Mouse (Mus musculus): ENCODE results near the gene Kit. TPM values are rescaled to one million over a fixed set of nuclear protein-coding genes. Genes with fewer than 3 reads are reported as not detected.

Kit gene
- polyA plus RNA-seq, 2 experiments, result 11.0 to 13.4 TPM

DNA sequence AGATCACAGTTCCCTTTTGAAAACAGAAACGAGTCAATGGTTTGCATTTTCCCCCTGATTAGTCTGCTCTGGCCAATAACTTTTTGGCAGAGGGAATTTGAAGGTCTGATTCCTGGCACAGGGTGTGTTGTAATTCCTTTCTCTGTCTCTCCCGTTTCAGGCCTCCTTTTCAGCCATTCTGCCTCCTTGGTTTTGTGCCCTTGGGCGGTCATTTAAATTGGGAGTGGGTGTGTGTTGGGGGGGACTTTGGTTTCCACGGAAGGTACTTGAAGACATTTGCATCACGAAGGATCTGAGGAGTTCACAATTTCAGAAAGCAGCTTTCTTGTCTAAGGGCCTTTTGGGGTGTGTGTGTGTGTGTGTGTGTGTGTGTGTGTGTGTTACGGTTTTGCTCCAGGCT, 2.0 kb downstream of the Kit start:
- ATAC-seq (ENCODE audit: insufficient read depth) (no peak), DNase-seq (ENCODE audit: low read depth in 3 of 3, low spot score in 3 of 3) (no peak)
- H3K4me1 ChIP-seq (replicated peaks; ENCODE audit: control insufficient read depth in 2 of 2, insufficient read depth in 2 of 2, low read length in 1 of 2), result peaks cover 11 to 32% of the 10 kb centered on the region in 2 experiments
- H3K36me3 ChIP-seq (replicated peaks; ENCODE audit: control insufficient read depth, insufficient read depth, low read depth), result no peaks in the 10 kb centered on the region
- WGBS (ENCODE audit: insufficient replicate concordance), result 6% methylated on average over 6 of the region's 6 CpGs
- no peak for TF ChIP-seq CTCF (IDR thresholded peaks at IDR 0.05; ENCODE audit: low read depth)
- no peak for TF ChIP-seq EP300 (IDR thresholded peaks at IDR 0.05; ENCODE audit: low read depth)
- peaks cover 3% of the 10 kb centered on the region; the same call in 1 of the 2 replicates for H3K27me3 ChIP-seq (ENCODE audit: control insufficient read depth, insufficient read depth, low read length)
- H3K27ac ChIP-seq, result no peak overlapping the region
- no peaks in the 10 kb centered on the region for H3K9me3 ChIP-seq (ENCODE audit: control insufficient read depth, low read length)
- H3K4me3 ChIP-seq (ENCODE audit: insufficient read depth in 1 of 2, low read depth in 2 of 2, low read length in 2 of 2), result peak overlapping the region; percentile 59 to 68
- 0 out of 2 replicates have a peak overlapping the region, but pooled peaks have one; percentile 1 for H3K9ac ChIP-seq (replicated peaks)
- H3K4me2 ChIP-seq (ENCODE audit: low read depth), result peak overlapping the region; percentile 85

DNA sequence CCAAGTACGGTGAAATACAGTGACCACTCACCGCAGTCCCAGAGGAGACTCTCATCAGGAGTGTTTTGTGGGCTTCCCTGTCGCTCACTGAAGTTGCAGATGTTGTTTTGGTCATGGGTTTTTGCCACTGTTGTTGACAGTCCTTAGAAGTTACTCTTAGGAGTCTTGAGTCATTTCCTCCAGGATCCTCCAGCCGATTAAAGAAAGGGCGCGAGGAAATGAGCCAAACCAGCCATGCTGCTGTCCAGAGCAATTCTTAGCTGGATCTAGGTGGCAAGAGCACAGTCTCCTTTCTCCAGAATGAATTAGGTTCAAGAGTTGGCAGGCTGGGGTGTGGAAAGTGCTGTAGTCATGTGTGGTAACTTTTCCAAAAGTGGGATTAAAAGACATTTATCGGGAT, 3.4 kb downstream of the Kit start:
- Histone ChIP-seq H3K9ac (replicated peaks) (no peak overlapping the region; the same call in 1 of the 2 replicates), H3K9me3 (ENCODE audit: control insufficient read depth, low read length) (no peaks in the 10 kb centered on the region), H3K4me3 (ENCODE audit: insufficient read depth in 1 of 2, low read depth in 2 of 2, low read length in 2 of 2) (peak overlapping the region; percentile 21), H3K36me3 (replicated peaks; ENCODE audit: control insufficient read depth, insufficient read depth, low read depth) (no peaks in the 10 kb centered on the region), H3K27ac (no peak overlapping the region), H3K4me2 (ENCODE audit: low read depth) (peak overlapping the region; percentile 85), H3K4me1 (replicated peaks; ENCODE audit: control insufficient read depth in 2 of 2, insufficient read depth in 2 of 2, low read length in 1 of 2) (peaks cover 11 to 36% of the 10 kb centered on the region in 2 experiments), H3K27me3 (ENCODE audit: control insufficient read depth, insufficient read depth, low read length) (peaks cover 3% of the 10 kb centered on the region; the same call in 1 of the 2 replicates)
- no peak for DNase-seq (ENCODE audit: low read depth in 3 of 3, low spot score in 3 of 3)
- no peak for ATAC-seq (ENCODE audit: insufficient read depth)
- 18% methylated on average over 7 of the region's 7 CpGs for WGBS (ENCODE audit: insufficient replicate concordance)
- TF ChIP-seq EP300 (IDR thresholded peaks at IDR 0.05; ENCODE audit: low read depth) (no peak), CTCF (IDR thresholded peaks at IDR 0.05; ENCODE audit: low read depth) (no peak)

DNA sequence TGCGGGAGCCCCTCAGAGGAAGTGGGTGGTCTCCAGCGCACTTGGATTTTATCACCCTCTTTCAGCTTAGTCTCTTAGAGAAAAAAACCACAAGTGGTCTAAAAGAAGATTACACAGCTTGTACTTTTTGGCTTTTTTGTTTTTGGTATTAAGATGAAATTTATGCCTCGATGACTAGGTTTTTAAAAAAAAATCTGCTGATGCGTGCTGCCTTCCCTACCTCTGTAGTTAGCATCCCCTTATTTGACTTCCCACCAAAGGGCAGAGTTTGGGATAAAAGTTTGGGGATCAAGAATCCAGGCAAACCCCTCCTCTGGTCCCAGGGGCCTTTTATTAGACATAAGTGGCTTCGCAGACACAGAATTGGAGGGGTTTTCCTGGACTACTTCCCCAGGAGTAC, 4.5 kb downstream of the Kit start:
- H3K9me3 ChIP-seq (ENCODE audit: control insufficient read depth, low read length), result no peaks in the 10 kb centered on the region
- H3K27ac ChIP-seq, result no peak overlapping the region
- peak overlapping the region; percentile 85 for H3K4me2 ChIP-seq (ENCODE audit: low read depth)
- H3K4me3 ChIP-seq (ENCODE audit: insufficient read depth in 1 of 2, low read depth in 2 of 2, low read length in 2 of 2), result 0 out of 4 replicates have a peak overlapping the region, but pooled peaks of 1 of the 2 experiments have one; percentile 20
- no peak for ATAC-seq (ENCODE audit: insufficient read depth)
- H3K9ac ChIP-seq (replicated peaks), result no peak overlapping the region
- TF ChIP-seq CTCF (IDR thresholded peaks at IDR 0.05; ENCODE audit: low read depth), result no peak
- no peak for TF ChIP-seq EP300 (IDR thresholded peaks at IDR 0.05; ENCODE audit: low read depth)
- H3K4me1 ChIP-seq (replicated peaks; ENCODE audit: control insufficient read depth in 2 of 2, insufficient read depth in 2 of 2, low read length in 1 of 2), result peaks cover 11 to 36% of the 10 kb centered on the region in 2 experiments
- DNase-seq (ENCODE audit: low read depth in 3 of 3, low spot score in 3 of 3), result no peak
- no peaks in the 10 kb centered on the region for H3K36me3 ChIP-seq (replicated peaks; ENCODE audit: control insufficient read depth, insufficient read depth, low read depth)
- peaks cover 3% of the 10 kb centered on the region; the same call in 1 of the 2 replicates for H3K27me3 ChIP-seq (ENCODE audit: control insufficient read depth, insufficient read depth, low read length)
- 8% methylated on average over 5 of the region's 5 CpGs for WGBS (ENCODE audit: insufficient replicate concordance)

DNA sequence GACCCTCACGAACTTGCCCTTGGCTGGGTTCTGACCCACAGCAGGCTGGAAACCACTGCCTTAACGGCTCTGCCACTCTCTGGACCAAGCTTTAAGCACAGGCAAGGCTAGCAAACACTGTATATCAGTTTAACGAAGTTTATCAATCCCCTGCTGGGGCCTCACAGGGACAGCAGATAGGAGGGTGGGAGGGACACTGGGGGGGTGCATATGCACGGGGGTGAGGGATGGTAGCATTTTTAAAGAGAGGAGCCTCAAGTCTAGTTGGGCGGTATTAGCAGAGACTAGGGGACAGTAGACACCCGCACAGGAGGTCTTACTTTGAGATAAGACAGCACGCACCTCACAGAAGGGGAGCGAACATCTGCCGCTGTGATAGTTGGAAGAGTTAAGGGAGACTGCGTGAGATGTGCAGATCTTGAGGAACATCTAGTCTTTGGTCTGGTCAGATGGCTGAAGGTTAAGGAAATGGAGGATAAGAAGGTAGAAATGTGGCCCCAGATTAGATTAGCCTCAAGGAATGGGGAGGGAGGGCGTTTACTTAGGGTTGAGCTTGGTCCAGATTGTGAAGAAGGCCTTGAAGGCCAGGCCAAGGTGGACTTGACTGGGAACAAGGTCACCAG, 5.0 kb downstream of the Kit start:
- ATAC-seq (ENCODE audit: insufficient read depth), result peak; percentile 67
- Histone ChIP-seq H3K27me3 (ENCODE audit: control insufficient read depth, insufficient read depth, low read length) (0 out of 2 replicates have a peak, but pooled peaks cover under 1% of the 10 kb centered on the region), H3K4me2 (ENCODE audit: low read depth) (peak overlapping the region; percentile 85), H3K27ac (no peak overlapping the region), H3K9ac (replicated peaks) (no peak overlapping the region), H3K4me3 (ENCODE audit: insufficient read depth in 1 of 2, low read depth in 2 of 2, low read length in 2 of 2) (0 out of 4 replicates have a peak overlapping the region, but pooled peaks of 1 of the 2 experiments have one; percentile 20), H3K4me1 (replicated peaks; ENCODE audit: control insufficient read depth in 2 of 2, insufficient read depth in 2 of 2, low read length in 1 of 2) (peaks cover 11 to 36% of the 10 kb centered on the region in 2 experiments), H3K9me3 (ENCODE audit: control insufficient read depth, low read length) (no peaks in the 10 kb centered on the region), H3K36me3 (replicated peaks; ENCODE audit: control insufficient read depth, insufficient read depth, low read depth) (no peaks in the 10 kb centered on the region)
- 12% methylated on average over 11 of the region's 11 CpGs for WGBS (ENCODE audit: insufficient replicate concordance)
- TF ChIP-seq CTCF (IDR thresholded peaks at IDR 0.05; ENCODE audit: low read depth) (no peak), EP300 (IDR thresholded peaks at IDR 0.05; ENCODE audit: low read depth) (peak; percentile 66)
- DNase-seq (ENCODE audit: low read depth in 3 of 3, low spot score in 3 of 3), result peak in 1 of 3 experiments; percentile 18

DNA sequence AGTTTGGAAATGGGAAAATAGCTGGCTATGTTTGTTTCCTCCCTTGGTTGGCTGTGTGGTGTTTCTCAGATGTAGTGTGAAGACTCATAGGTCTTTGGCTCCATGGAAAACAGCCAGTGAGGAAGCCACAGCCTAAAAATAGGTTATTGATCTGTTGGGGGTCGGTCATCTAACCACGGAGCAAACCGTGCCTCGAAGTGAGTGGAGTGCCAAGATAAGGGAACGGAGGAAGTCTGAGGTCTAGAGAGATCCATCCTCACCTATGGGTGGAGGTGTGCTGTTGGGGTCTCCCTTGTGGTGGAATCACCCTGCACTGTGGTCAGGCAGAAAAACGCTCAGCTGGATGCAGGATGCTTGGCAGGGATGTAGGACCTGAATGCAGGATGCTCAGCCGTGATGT, 7.2 kb downstream of the Kit start:
- 8% methylated on average over 7 of the region's 7 CpGs for WGBS (ENCODE audit: insufficient replicate concordance)
- Histone ChIP-seq H3K9me3 (ENCODE audit: control insufficient read depth, low read length) (no peaks in the 10 kb centered on the region), H3K9ac (replicated peaks) (no peak overlapping the region), H3K36me3 (replicated peaks; ENCODE audit: control insufficient read depth, insufficient read depth, low read depth) (no peaks in the 10 kb centered on the region), H3K4me3 (ENCODE audit: insufficient read depth in 1 of 2, low read depth in 2 of 2, low read length in 2 of 2) (no peak overlapping the region), H3K27ac (no peak overlapping the region), H3K4me1 (replicated peaks; ENCODE audit: control insufficient read depth in 2 of 2, insufficient read depth in 2 of 2, low read length in 1 of 2) (peaks cover 11 to 39% of the 10 kb centered on the region in 2 experiments), H3K27me3 (ENCODE audit: control insufficient read depth, insufficient read depth, low read length) (no peaks in the 10 kb centered on the region), H3K4me2 (ENCODE audit: low read depth) (peak overlapping the region; percentile 13; the same call in 1 of the 2 replicates)
- DNase-seq (ENCODE audit: low read depth in 3 of 3, low spot score in 3 of 3) (no peak), ATAC-seq (ENCODE audit: insufficient read depth) (no peak)
- no peak for TF ChIP-seq EP300 (IDR thresholded peaks at IDR 0.05; ENCODE audit: low read depth)
- TF ChIP-seq CTCF (IDR thresholded peaks at IDR 0.05; ENCODE audit: low read depth), result no peak

Data from liver, embryonic 14.5 days (tissue).